Mouse (Mus musculus) left cerebral cortex, postnatal 4 days (tissue): ENCODE measurements around the gene Dus1l. TPM values are rescaled to one million over a fixed set of nuclear protein-coding genes. Genes with fewer than 3 reads are reported as not detected.

ENCODE experiments used
- total RNA-seq, 2 experiments: library from RNA; stranded (reverse); gene quantifications; 2 replicates each; pipeline ENCODE4 v1.2.3; 2021

Gene Dus1l
- total RNA-seq, 2 experiments from 2014 or later = 40.2 to 45.5 TPM

Other genes with a start within 250 kb of the Dus1l start
- 100 to 1,000 TPM; 105 to 113 TPM for gene Mcrip1, start 246.7 kb downstream of the Dus1l start, total RNA-seq
- gene Ppp1r27, start 245.3 kb downstream of the Dus1l start, total RNA-seq = not detected
- gene P4hb, start 223.2 kb downstream of the Dus1l start, total RNA-seq = 100 to 1,000 TPM; 187 to 203 TPM
- gene Arhgdia, start 214.8 kb downstream of the Dus1l start, total RNA-seq = 100 to 1,000 TPM; 351 to 368 TPM
- 100 to 1,000 TPM; 111 to 113 TPM for gene Alyref, start 198.0 kb downstream of the Dus1l start, total RNA-seq
- 100 to 1,000 TPM; 113 to 115 TPM for gene Anapc11, start 198.0 kb downstream of the Dus1l start, total RNA-seq
- gene Npb, start 187.9 kb downstream of the Dus1l start, total RNA-seq = 1 to 10 TPM in 1 of 2 experiments, not detected in 1; 1.4 TPM
- 100 to 1,000 TPM; 144 to 168 TPM for gene Pcyt2, start 178.5 kb downstream of the Dus1l start, total RNA-seq
- 10 to 100 TPM; 37.5 to 38.0 TPM for gene Sirt7, start 171.2 kb downstream of the Dus1l start, total RNA-seq
- gene Mafg, start 162.8 kb downstream of the Dus1l start, total RNA-seq = 10 to 100 TPM; 83.3 to 85.8 TPM
- gene Pycr1, start 152.6 kb downstream of the Dus1l start, total RNA-seq = 1 to 10 TPM; 6.1 to 8.3 TPM
- gene Myadml2, start 148.2 kb downstream of the Dus1l start, total RNA-seq = 1 to 10 TPM; 1.0 to 2.9 TPM
- gene Notum, start 135.2 kb downstream of the Dus1l start, total RNA-seq = 1 to 10 TPM; 4.7 to 7.8 TPM
- 10 to 100 TPM; 79.1 TPM for gene Aspscr1, start 123.4 kb downstream of the Dus1l start, total RNA-seq
- gene Cenpx, start 82.7 kb downstream of the Dus1l start, total RNA-seq = 10 to 100 TPM; 31.2 to 35.1 TPM
- 10 to 100 TPM; 76.4 to 78.9 TPM for gene Lrrc45, start 82.5 kb downstream of the Dus1l start, total RNA-seq
- 100 to 1,000 TPM; 505 to 551 TPM for gene Rac3, start 74.9 kb downstream of the Dus1l start, total RNA-seq
- 1 to 10 TPM; 2.5 to 3.2 TPM for gene Dcxr, start 69.1 kb downstream of the Dus1l start, total RNA-seq
- gene Cbr2, start 64.3 kb downstream of the Dus1l start, total RNA-seq = 1 to 10 TPM; 2.9 to 3.0 TPM
- 10 to 100 TPM; 29.6 to 85.6 TPM for gene Hmga1b, start 33.6 kb downstream of the Dus1l start, total RNA-seq
- gene Rfng, start 12.2 kb downstream of the Dus1l start, total RNA-seq = 10 to 100 TPM; 82.1 to 87.1 TPM
- 100 to 1,000 TPM; 142 to 154 TPM for gene Gps1, start 12.1 kb downstream of the Dus1l start, total RNA-seq
- gene Fasn, start 28.1 kb upstream of the Dus1l start, total RNA-seq = 100 to 1,000 TPM; 448 to 457 TPM
- 10 to 100 TPM; 11.7 to 13.7 TPM for gene Ccdc57, start 136.5 kb upstream of the Dus1l start, total RNA-seq
- 1 to 10 TPM; 1.4 to 3.6 TPM for gene Slc16a3, start 152.1 kb upstream of the Dus1l start, total RNA-seq
- gene Csnk1d, start 194.9 kb upstream of the Dus1l start, total RNA-seq = 100 to 1,000 TPM; 137 to 141 TPM
- not detected for gene Cd7, start 243.0 kb upstream of the Dus1l start, total RNA-seq